Mouse (Mus musculus) layer of hippocampus, adult 2 months (tissue): ENCODE results near the gene Traf5. TPM values are rescaled to one million over a fixed set of nuclear protein-coding genes. Genes with fewer than 3 reads are reported as not detected.

Source experiments
- DNase-seq, 2 experiments: peaks; one replicate each; pipeline ENCODE4 v3.0.0; 2022; ENCODE audit warnings: low spot score in 2 of 2
- H3K27ac ChIP-seq: fragments of 200-600 bp; 2 replicates; pipeline ENCODE4 v1.8.1; 2022
- H3K4me3 ChIP-seq: fragments of 200-600 bp; 2 replicates; pipeline ENCODE4 v1.8.1; 2022; ENCODE audit warnings: mild to moderate bottlenecking
- CTCF ChIP-seq: fragments of 200-600 bp; conservative IDR thresholded peaks from 2 replicates; pipeline ENCODE4 v1.8.1; 2022; ENCODE audit warnings: antibody characterized with exemption, mild to moderate bottlenecking, moderate library complexity
- total RNA-seq, 2 experiments: library from RNA; stranded (reverse); gene quantifications; 2 replicates each; pipeline ENCODE4 v1.2.3; 2021

The Traf5 gene
- total RNA-seq, 2 experiments from 2014 or later = 2.0 to 2.7 TPM

DNA sequence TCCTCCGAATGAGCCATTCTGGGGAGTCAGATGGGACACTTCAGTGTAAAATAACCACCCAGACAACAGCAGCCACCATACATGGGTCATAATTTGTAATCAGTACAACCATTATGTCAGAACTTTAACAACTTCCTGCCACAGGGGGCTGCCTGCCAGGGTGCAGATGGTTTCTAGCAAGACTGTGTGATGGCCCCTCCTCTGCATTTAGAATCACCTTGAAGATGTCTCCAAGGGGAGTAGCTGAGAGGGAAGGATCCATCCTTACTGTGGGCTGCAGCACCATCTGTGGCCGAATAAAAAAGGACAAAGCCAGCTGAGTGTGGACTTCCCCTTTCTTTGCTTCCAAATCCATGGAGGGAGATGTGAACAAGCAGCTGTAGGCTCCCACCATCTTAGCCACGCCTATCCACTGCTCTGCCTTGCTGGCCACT is 21.7 kb downstream of the Traf5 start:
- TF ChIP-seq CTCF = peak; percentile 17; the same call in 1 of the 2 replicates
- no peak for DNase-seq
- no peak overlapping the region for H3K27ac ChIP-seq

DNA sequence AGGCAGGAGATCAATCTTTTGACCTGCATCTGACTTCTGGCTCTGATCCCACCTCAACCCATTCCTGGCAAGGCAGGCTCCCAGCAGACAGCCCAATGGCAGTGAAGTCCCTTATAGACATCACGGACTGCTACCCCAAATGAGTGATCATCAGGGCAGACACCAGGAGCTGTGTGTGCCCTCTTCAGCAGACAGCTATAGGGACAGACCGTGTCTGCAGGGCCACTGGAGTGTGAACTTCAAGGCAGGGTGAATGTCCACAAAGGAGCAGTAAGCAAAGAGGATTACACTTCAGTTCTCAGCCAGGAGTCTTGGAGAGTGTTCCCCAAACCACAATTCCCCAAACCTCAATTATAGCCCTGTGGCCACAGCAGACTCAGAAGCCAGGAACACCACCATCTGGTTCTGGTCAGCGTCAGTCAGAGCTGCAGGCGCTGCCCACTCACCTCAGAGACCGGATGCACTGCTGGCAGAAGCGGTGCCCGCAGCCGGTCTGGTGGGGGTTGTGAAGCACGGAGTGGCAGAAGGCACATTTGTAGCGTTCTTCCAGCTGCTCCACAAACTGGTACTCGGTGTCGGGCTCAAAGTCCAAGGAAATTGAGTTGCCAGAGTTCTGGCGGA is 22.3 kb downstream of the Traf5 start:
- peak; percentile 20 to 23 for DNase-seq
- TF ChIP-seq CTCF = no peak
- H3K27ac ChIP-seq = no peak overlapping the region
- peak overlapping the region; percentile 10; the same call in 1 of the 2 replicates for H3K4me3 ChIP-seq

More for the DNA sequence above, 21.7 kb downstream of the Traf5 start:
- H3K4me3 ChIP-seq = peak overlapping the region; percentile 10; the same call in 1 of the 2 replicates

DNA sequence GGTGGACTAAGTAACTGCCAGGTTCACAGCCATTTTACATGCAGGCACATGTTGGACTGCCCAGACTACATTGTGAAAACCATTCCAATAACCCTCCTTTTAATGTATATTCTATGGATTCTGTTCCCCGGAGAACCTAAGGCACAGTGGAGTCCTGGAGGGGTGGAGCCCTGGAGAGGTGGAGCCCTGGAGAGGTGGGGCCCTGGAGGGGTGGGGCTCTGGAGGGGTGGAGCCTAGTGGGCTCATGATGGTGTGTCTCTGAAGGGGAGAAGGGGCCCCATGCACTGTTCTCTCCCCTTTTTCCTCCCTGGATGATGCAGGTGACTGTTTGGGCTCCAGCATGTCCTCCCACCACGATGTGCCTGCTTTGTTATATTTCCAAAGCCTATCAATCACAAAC is 24.2 kb downstream of the Traf5 start:
- Histone ChIP-seq H3K4me3 (no peak overlapping the region), H3K27ac (no peak overlapping the region)
- DNase-seq = no peak
- TF ChIP-seq CTCF = no peak

DNA sequence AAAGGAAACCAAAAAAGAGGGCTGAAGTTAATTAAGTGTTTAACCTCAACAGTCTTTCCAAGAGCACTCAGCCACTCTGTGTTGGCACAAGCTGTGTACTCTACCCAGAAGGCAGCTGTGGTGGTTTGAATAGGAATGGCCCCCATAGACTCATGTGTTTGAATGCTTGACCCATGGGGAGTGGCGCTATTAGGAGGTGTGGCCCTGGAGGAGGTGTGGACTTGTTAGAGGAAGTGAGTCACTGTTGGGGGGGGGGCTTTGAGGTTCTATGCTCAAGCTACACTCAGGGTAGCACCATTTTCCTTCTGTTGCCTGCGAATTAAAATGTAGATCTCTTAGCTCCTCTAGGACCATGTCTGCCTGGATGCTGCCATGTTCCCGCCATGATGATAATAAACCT is 25.4 kb downstream of the Traf5 start:
- TF ChIP-seq CTCF = no peak

DNA sequence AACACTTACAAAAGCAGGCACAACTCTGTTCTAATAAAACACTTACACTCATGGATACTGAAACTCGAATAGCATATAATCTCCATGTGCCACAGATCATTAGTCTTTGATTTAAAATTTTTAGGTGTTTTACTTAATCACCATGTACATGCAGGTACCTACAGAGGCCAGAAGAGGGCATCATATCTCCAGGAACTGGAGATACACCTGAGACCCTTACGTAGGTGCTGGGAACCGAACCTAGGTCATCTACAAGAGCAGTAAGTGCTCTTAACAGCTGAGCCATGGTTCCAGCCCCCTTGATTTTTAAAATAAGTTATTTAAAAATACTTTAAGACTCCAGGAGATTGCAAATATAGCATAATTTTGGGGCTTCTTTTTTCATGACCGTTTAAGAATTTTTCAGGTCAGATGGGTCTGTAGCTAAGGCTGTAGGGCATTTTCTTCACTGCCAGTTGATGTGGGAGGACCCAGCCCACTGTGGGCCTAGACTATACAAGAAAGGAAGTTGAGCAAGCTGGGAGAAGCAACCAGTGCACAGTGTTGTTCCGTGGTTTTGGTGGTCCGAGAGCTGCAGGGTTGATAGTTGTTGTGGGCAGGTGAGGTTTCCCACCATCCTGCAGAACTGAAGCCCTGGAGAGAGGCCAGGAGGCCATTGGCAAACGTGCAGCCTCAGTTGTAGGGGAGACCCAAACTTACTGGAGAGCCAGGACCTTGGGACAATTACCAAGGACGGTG is 29.0 kb downstream of the Traf5 start:
- Histone ChIP-seq H3K4me3 (no peak overlapping the region), H3K27ac (no peak overlapping the region)
- DNase-seq = no peak
- TF ChIP-seq CTCF = peak; percentile 56

More for the DNA sequence above, 25.4 kb downstream of the Traf5 start:
- Histone ChIP-seq H3K4me3 (no peak overlapping the region), H3K27ac (no peak overlapping the region)
- DNase-seq = no peak

DNA sequence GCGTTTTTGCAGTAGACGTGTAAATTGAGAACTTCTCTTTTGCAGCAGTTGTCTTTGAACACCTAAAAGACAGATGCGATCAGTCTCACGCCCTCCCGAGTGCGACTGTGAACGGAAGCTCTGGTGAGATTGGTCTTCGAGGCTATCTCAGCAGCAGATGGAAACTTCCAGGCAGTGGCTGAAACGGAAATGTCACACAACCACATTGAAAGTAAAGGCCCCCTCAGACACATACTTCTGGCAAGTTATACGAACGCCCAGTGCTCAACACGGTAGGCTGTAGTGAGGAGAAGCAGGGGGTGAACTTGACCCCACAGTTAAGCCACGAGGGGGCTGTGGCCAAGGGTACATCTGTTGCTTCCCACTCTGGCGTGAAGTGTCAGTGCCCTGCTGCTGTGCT is 29.7 kb downstream of the Traf5 start:
- Histone ChIP-seq H3K27ac (no peak overlapping the region), H3K4me3 (no peak overlapping the region)
- TF ChIP-seq CTCF = no peak
- DNase-seq = no peak

DNA sequence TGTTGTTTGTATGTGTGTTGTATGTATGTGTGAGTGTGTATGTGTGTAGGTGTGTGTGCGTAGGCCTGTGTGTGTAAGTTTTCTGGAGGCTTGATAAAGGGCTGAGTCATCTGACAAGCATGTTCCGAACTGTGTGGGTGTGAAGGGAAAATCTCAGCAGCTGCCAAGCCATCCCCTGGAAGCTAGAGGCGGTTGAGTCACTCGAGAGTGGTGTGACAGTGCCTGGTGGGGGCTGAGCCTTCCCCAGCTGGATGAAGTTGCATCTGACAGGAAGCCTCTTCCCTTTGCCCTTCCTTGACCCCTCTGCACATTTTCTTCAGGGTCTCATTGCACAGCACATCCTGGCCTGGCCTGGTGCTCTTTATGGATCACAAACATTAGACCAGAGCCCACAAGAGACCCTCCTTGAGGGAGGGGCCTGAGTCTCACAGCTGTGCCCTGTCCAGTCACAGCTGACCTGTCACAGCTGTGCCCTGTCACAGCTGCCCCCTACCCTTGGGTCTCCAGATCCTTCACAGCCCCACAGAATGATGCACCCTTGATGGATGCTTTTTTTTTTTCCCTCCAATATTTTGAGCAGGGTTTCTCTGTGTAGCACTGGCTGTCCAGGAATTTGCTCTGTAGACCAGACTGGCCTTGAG is 30.6 kb downstream of the Traf5 start:
- no peak for TF ChIP-seq CTCF

DNA sequence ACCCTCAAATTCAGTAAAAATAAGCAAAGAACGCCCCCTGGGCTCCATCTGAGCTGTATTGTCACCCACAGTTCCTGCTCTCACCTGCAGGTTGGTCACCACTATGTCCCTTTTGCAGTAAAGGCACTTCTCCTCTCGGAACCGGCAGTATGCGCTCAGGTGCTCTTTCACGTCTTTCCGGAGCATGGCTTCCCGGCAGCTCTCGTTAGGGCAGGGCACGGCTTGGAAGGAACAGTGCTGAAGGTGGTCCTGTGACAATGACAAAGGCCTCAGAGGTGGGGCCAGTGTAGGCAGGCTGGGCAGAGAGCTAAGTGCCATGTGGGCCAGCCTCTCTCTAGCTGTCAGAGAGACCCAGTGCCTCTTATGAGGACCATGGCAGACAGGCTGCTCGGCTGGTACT is 33.4 kb downstream of the Traf5 start:
- Histone ChIP-seq H3K27ac (no peak overlapping the region), H3K4me3 (no peak overlapping the region)
- no peak for DNase-seq
- no peak for TF ChIP-seq CTCF

More for the DNA sequence above, 30.6 kb downstream of the Traf5 start:
- Histone ChIP-seq H3K27ac (peak overlapping the region; percentile 54), H3K4me3 (no peak overlapping the region)
- DNase-seq = peak; percentile 62 to 82

DNA sequence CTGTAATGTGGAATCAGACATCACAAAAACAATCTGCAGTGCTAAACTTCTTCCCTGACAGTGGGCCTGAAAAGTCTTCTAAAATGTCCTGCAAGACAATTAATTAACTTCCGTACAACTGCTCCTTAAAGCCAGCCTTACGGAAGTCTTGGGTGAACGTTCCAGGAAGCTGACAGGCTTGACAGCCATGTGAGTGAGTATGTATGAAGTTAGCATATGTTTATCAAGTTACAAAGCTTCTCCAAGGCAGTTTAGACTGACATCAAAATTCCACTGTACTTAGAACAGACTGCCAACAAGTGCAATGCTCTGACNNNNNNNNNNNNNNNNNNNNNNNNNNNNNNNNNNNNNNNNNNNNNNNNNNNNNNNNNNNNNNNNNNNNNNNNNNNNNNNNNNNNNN is 38.6 kb downstream of the Traf5 start:
- Histone ChIP-seq H3K4me3 (no peak overlapping the region), H3K27ac (no peak overlapping the region)
- TF ChIP-seq CTCF = no peak
- DNase-seq = no peak

DNA sequence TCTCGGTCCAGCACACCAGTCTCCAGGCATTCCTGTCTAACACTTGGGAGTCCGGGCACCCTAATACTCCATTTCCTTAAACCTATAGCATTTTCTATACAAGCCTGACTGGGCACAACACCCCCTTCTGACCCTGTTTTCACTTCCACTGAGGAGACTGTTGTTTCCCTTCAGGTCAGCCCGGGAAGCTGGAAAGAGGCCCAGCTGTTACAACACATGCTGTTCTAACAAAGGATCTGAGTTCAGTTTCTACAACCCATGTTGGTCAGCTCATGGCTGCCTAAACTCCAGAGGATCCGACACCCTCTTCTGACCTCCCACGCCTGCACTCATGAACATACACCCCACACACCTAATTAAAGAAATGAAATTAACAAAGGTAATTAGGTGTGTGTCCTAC is 39.4 kb downstream of the Traf5 start:
- peak overlapping the region; percentile 44; the same call in 1 of the 2 replicates for H3K27ac ChIP-seq
- no peak overlapping the region for H3K4me3 ChIP-seq
- no peak for DNase-seq
- no peak for TF ChIP-seq CTCF

DNA sequence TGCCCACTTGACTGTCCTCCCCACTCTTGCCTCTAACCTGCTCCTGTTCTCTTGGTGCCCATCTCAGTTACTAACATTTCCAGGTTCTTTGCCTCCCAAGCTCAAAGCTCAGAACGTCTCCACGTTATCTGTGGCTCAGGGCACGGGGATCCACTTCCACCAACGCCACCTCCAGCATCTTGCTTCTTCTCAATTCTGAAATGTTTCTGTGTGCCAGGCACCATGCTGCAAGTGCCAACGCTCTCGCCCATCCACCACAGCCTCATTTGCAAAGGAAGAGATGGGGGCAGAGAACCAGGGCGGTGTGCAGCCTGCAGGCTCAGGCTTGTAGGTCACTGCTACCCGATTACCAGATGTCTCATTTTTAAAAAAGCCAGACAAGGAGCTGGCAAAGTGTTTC is 39.9 kb downstream of the Traf5 start:
- peak in 1 of 2 experiments; percentile 16 for DNase-seq
- no peak for TF ChIP-seq CTCF
- H3K4me3 ChIP-seq = no peak overlapping the region
- peak overlapping the region; percentile 44; the same call in 1 of the 2 replicates for H3K27ac ChIP-seq

DNA sequence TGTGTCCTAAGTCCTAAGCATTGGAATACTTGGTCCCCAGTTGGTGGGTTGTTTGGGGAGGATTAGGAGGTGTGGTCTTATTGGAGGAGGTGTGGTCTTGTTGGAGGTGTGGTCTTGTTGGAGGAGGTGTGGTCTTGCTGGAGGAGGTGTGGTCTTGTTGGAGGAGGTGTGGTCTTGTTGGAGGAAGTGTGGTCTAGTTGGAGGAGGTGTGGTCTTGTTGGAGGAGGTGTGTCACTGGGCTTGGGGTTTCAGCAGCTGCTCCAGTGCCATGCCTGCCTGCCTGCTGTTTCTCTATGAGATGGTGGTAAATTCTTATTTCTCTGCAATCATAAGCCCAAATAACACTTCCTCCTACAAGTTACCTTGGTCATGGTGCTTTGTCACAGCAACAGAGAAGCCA is 93.3 kb downstream of the Traf5 start:
- no peak overlapping the region for H3K4me3 ChIP-seq
- no peak overlapping the region for H3K27ac ChIP-seq
- no peak for TF ChIP-seq CTCF
- no peak for DNase-seq

DNA sequence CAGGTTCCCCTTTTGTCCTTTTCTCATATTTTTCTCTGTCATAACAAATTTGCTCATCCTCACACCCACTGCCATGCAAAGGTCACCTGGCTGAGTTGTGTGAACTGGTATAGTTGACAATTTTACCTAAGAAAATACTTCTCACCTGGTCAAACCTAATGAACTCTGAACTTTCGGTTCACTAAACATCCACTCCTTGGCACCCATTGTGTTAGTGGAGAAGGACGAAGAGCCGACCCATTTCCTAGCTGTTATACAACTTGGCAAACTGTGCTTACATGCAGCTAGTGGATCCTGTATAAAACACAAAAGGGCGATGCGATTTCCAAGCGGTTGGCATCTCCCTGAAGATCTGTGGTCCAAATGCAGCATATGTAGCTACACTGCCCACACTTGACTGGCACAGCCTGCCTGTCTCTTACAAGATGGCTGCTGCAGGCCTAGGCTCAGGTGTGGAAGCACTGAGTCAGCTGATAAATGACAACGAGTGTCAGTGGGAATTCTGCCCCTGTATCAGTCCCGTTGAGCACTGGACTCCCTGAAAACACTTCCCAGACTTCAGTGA is 95.7 kb downstream of the Traf5 start:
- no peak overlapping the region for H3K4me3 ChIP-seq
- no peak for TF ChIP-seq CTCF
- no peak for DNase-seq
- no peak overlapping the region for H3K27ac ChIP-seq
